Mouse (Mus musculus): ENCODE results near the gene Kcnk3. TPM values are rescaled to one million over a fixed set of nuclear protein-coding genes. Genes with fewer than 3 reads are reported as not detected.

Gene Kcnk3
- polyA plus RNA-seq, 1 experiment from 2014 or later = 0.26 TPM

GRCm38 (mm10) chr5:30553936-30554335, 34.0 kb upstream of the Kcnk3 start:
- Histone ChIP-seq H3K9me3 (ENCODE audit: low read length) (no peaks in the 10 kb centered on the region), H3K27me3 (ENCODE audit: insufficient read depth, low read length) (no peaks in the 10 kb centered on the region), H3K9ac (replicated peaks) (no peak overlapping the region), H3K4me1 (ENCODE audit: insufficient read depth) (no peaks in the 10 kb centered on the region), H3K4me3 (ENCODE audit: low read depth, low read length) (no peak overlapping the region), H3K4me2 (ENCODE audit: low read depth, low read length) (no peak overlapping the region), H3K27ac (ENCODE audit: low read depth) (no peak overlapping the region), H3K36me3 (replicated peaks; ENCODE audit: insufficient read depth, low read length) (no peaks in the 10 kb centered on the region)
- no peak for DNase-seq
- 88% methylated on average over 13 of the region's 13 CpGs for WGBS (ENCODE audit: insufficient replicate concordance)
- TF ChIP-seq EP300 (IDR thresholded peaks at IDR 0.05; ENCODE audit: low read depth) (no peak), CTCF (IDR thresholded peaks at IDR 0.05; ENCODE audit: low read depth) (no peak)
- no peak for ATAC-seq

- DNase-seq = no peak
- 65% methylated on average over 8 of the region's 8 CpGs for WGBS (ENCODE audit: insufficient replicate concordance)
Measured at GRCm38 (mm10) chr5:30554981-30555380, 33.0 kb upstream of the Kcnk3 start.

GRCm38 (mm10) chr5:30556284-30556683, 31.7 kb upstream of the Kcnk3 start:
- WGBS (ENCODE audit: insufficient replicate concordance) = 55% methylated on average over 3 of the region's 3 CpGs
- ATAC-seq = no peak
- no peak overlapping the region for H3K9ac ChIP-seq (replicated peaks)
- no peaks in the 10 kb centered on the region; the same call in 1 of the 2 replicates for H3K9me3 ChIP-seq (ENCODE audit: low read length)
- no peaks in the 10 kb centered on the region for H3K36me3 ChIP-seq (replicated peaks; ENCODE audit: insufficient read depth, low read length)
- H3K4me1 ChIP-seq (ENCODE audit: insufficient read depth) = no peaks in the 10 kb centered on the region
- DNase-seq = no peak
- TF ChIP-seq EP300 (IDR thresholded peaks at IDR 0.05; ENCODE audit: low read depth) (no peak), CTCF (IDR thresholded peaks at IDR 0.05; ENCODE audit: low read depth) (no peak)
- H3K27ac ChIP-seq (ENCODE audit: low read depth) = no peak overlapping the region
- no peak overlapping the region for H3K4me3 ChIP-seq (ENCODE audit: low read depth, low read length)
- H3K27me3 ChIP-seq (ENCODE audit: insufficient read depth, low read length) = no peaks in the 10 kb centered on the region
- no peak overlapping the region for H3K4me2 ChIP-seq (ENCODE audit: low read depth, low read length)

More at GRCm38 (mm10) chr5:30554981-30555380, 33.0 kb upstream of the Kcnk3 start:
- H3K9ac ChIP-seq (replicated peaks) = no peak overlapping the region
- H3K36me3 ChIP-seq (replicated peaks; ENCODE audit: insufficient read depth, low read length) = no peaks in the 10 kb centered on the region
- H3K9me3 ChIP-seq (ENCODE audit: low read length) = no peaks in the 10 kb centered on the region
- no peaks in the 10 kb centered on the region for H3K4me1 ChIP-seq (ENCODE audit: insufficient read depth)
- no peak for ATAC-seq
- no peak overlapping the region for H3K4me3 ChIP-seq (ENCODE audit: low read depth, low read length)
- no peak overlapping the region for H3K27ac ChIP-seq (ENCODE audit: low read depth)
- no peaks in the 10 kb centered on the region for H3K27me3 ChIP-seq (ENCODE audit: insufficient read depth, low read length)
- no peak for TF ChIP-seq EP300 (IDR thresholded peaks at IDR 0.05; ENCODE audit: low read depth)
- no peak for TF ChIP-seq CTCF (IDR thresholded peaks at IDR 0.05; ENCODE audit: low read depth)
- no peak overlapping the region for H3K4me2 ChIP-seq (ENCODE audit: low read depth, low read length)

- ATAC-seq = no peak
- no peaks in the 10 kb centered on the region for H3K36me3 ChIP-seq (replicated peaks; ENCODE audit: insufficient read depth, low read length)
- H3K4me2 ChIP-seq (ENCODE audit: low read depth, low read length) = no peak overlapping the region
- no peak for TF ChIP-seq CTCF (IDR thresholded peaks at IDR 0.05; ENCODE audit: low read depth)
- TF ChIP-seq EP300 (IDR thresholded peaks at IDR 0.05; ENCODE audit: low read depth) = no peak
- no peak overlapping the region for H3K9ac ChIP-seq (replicated peaks)
- 84% methylated on average over 3 of the region's 3 CpGs for WGBS (ENCODE audit: insufficient replicate concordance)
- no peak overlapping the region for H3K4me3 ChIP-seq (ENCODE audit: low read depth, low read length)
- H3K4me1 ChIP-seq (ENCODE audit: insufficient read depth) = no peaks in the 10 kb centered on the region
- H3K9me3 ChIP-seq (ENCODE audit: low read length) = no peaks in the 10 kb centered on the region; the same call in 1 of the 2 replicates
- no peak for DNase-seq
- no peak overlapping the region for H3K27ac ChIP-seq (ENCODE audit: low read depth)
- no peaks in the 10 kb centered on the region for H3K27me3 ChIP-seq (ENCODE audit: insufficient read depth, low read length)
Measured at GRCm38 (mm10) chr5:30559421-30559820, 28.5 kb upstream of the Kcnk3 start.

GRCm38 (mm10) chr5:30559986-30560493, 27.9 kb upstream of the Kcnk3 start:
- H3K9me3 ChIP-seq (ENCODE audit: low read length) = no peaks in the 10 kb centered on the region; the same call in 1 of the 2 replicates
- no peak for TF ChIP-seq EP300 (IDR thresholded peaks at IDR 0.05; ENCODE audit: low read depth)
- TF ChIP-seq CTCF (IDR thresholded peaks at IDR 0.05; ENCODE audit: low read depth) = no peak
- no peak for ATAC-seq

GRCm38 (mm10) chr5:30568479-30568878, 19.5 kb upstream of the Kcnk3 start:
- TF ChIP-seq EP300 (IDR thresholded peaks at IDR 0.05; ENCODE audit: low read depth) (no peak), CTCF (IDR thresholded peaks at IDR 0.05; ENCODE audit: low read depth) (no peak)
- 90% methylated on average over 1 of the region's 1 CpGs for WGBS (ENCODE audit: insufficient replicate concordance)
- Histone ChIP-seq H3K4me2 (ENCODE audit: low read depth, low read length) (no peak overlapping the region), H3K27me3 (ENCODE audit: insufficient read depth, low read length) (no peaks in the 10 kb centered on the region), H3K4me3 (ENCODE audit: low read depth, low read length) (no peak overlapping the region), H3K9ac (replicated peaks) (no peak overlapping the region), H3K36me3 (replicated peaks; ENCODE audit: insufficient read depth, low read length) (no peaks in the 10 kb centered on the region), H3K9me3 (ENCODE audit: low read length) (no peaks in the 10 kb centered on the region), H3K27ac (ENCODE audit: low read depth) (no peak overlapping the region), H3K4me1 (ENCODE audit: insufficient read depth) (no peaks in the 10 kb centered on the region)
- no peak for DNase-seq
- no peak for ATAC-seq

More at GRCm38 (mm10) chr5:30559986-30560493, 27.9 kb upstream of the Kcnk3 start:
- no peaks in the 10 kb centered on the region for H3K36me3 ChIP-seq (replicated peaks; ENCODE audit: insufficient read depth, low read length)
- no peak for DNase-seq
- WGBS (ENCODE audit: insufficient replicate concordance) = 32% methylated on average over 3 of the region's 3 CpGs
- no peaks in the 10 kb centered on the region for H3K4me1 ChIP-seq (ENCODE audit: insufficient read depth)
- no peak overlapping the region for H3K4me2 ChIP-seq (ENCODE audit: low read depth, low read length)
- no peak overlapping the region for H3K27ac ChIP-seq (ENCODE audit: low read depth)
- no peak overlapping the region for H3K9ac ChIP-seq (replicated peaks)
- H3K4me3 ChIP-seq (ENCODE audit: low read depth, low read length) = no peak overlapping the region
- H3K27me3 ChIP-seq (ENCODE audit: insufficient read depth, low read length) = no peaks in the 10 kb centered on the region

Data from liver, postnatal 0 days (tissue).